In the genomic region with DNA sequence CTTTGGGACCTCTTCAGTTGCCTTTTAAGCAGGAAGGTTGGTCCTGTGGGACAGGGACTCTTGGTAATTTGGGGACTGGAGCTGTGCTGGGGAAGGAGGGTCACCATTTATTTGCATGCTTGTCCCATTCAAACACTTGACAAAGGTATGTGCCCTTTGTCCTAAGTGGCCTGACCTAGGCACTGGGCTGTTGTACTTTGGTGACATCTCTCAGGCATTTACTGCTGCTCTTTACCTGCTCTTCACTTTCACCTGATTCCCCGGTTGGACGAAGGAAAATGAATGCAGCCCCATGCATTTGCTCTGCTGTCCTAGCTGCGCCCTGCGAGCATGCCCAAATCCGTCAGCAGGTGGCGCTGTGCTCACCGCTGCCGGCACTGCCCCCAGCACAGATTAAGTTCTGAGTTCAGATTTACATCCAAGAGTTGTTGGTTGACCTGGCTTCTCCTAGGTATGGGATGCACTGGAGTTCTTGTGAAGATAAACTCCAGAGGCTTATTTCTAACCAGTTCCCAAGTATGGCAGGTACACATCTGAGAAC, we compare ENCODE assay signal across 10 mouse cellular contexts. TPM values are rescaled to one million over a fixed set of nuclear protein-coding genes. Genes with fewer than 3 reads are reported as not detected.
DNase-seq lines count a peak whose midpoint lies in the region; TF ChIP-seq lines count a peak whose summit lies in the region.
"Had no signal": no experiment of that assay in that cellular context is flagged by ENCODE, and none has a peak within 500 bp of the region (broad histone marks: within the 10 kb centered on the region; RNA-seq: fewer than 3 reads in every experiment).

No protein-coding gene starts in this region.

- peak; percentile 86 for TF ChIP-seq CTCF in left cerebral cortex, adult 2 months (IDR thresholded peaks at IDR 0.05)

- DNase-seq in cerebellum, adult 18-20 months, result peak; percentile 35 to 60
- no peak for DNase-seq in cerebellum, adult 9-10 months
- DNase-seq in left cerebral cortex, adult 2 months (ENCODE audit: extremely low spot score in 1 of 2, low spot score in 2 of 2), result peak in 1 of 2 experiments; percentile 56
- no peak for DNase-seq in left cerebral cortex, adult 8-10 months (ENCODE audit: low spot score in 2 of 2)
- peak; percentile 83 for DNase-seq in ZHBTc4 (ENCODE audit: low read depth, low spot score)
- peak; percentile 67 for DNase-seq in heart, postnatal 4 days
- DNase-seq in lung, postnatal 4 days, result peak; percentile 53 to 67
- DNase-seq in thymus, postnatal 0 days (ENCODE audit: low spot score), result peak; percentile 70

- no peak overlapping the region for H3K27ac ChIP-seq in left cerebral cortex, adult 2 months
- H3K27ac ChIP-seq: heart, embryonic 15.5 days; neural tube, embryonic 13.5 days had no signal

- no peak overlapping the region for H3K4me3 ChIP-seq in left cerebral cortex, adult 2 months
- H3K4me3 ChIP-seq: heart, embryonic 15.5 days; neural tube, embryonic 13.5 days had no signal

- intact Hi-C loops in left cerebral cortex, adult 2 months (cut with DNase I), result no loop called here

RNA-seq across cellular contexts. Expression of a gene that starts 28.6 kb away (rescaled TPM):
- total RNA-seq in left cerebral cortex, adult 2 months (2021), result 10 to 100 TPM; 17.3 to 22.0 TPM
- total RNA-seq in left cerebral cortex, adult 8-10 months (2022), result 10 to 100 TPM; 17.6 to 22.3 (median 19.1) TPM
- 10 to 100 TPM; 13.7 to 14.6 TPM for total RNA-seq in heart, postnatal 4 days (2021)
- polyA plus RNA-seq in thymus, postnatal 0 days (2015; fragmentation: Nextera tagmentation; extraction: Ambion mirVana), result 28.0 and 30.8 TPM in 2 replicates

RNA-seq across cellular contexts. Expression of a gene that starts 31.3 kb away (rescaled TPM):
- total RNA-seq in left cerebral cortex, adult 2 months (2021), result 10 to 100 TPM; 38.2 to 38.4 TPM
- total RNA-seq in left cerebral cortex, adult 8-10 months (2022), result 10 to 100 TPM; 28.2 to 33.4 (median 30.8) TPM
- 100 to 1,000 TPM; 170 to 175 TPM for total RNA-seq in heart, postnatal 4 days (2021)
- 1,113 and 1,146 TPM in 2 replicates for polyA plus RNA-seq in thymus, postnatal 0 days (2015; fragmentation: Nextera tagmentation; extraction: Ambion mirVana)

RNA-seq across cellular contexts. Expression of a gene that starts 36.3 kb away (rescaled TPM):
- not detected for total RNA-seq in left cerebral cortex, adult 2 months (2021)
- not detected for total RNA-seq in left cerebral cortex, adult 8-10 months (2022)
- under 1 TPM; 0.32 to 0.45 TPM for total RNA-seq in heart, postnatal 4 days (2021)
- polyA plus RNA-seq in thymus, postnatal 0 days (2015; fragmentation: Nextera tagmentation; extraction: Ambion mirVana), result 0.99 and 1.4 TPM in 2 replicates

RNA-seq across cellular contexts. Expression of a gene that starts 37.1 kb away (rescaled TPM):
- total RNA-seq in left cerebral cortex, adult 2 months (2021), result under 1 TPM; 0.61 to 0.84 TPM
- 1 to 10 TPM in 1 of 4 experiments, under 1 TPM in 3; 0.35 to 1.4 (median 0.64) TPM for total RNA-seq in left cerebral cortex, adult 8-10 months (2022)
- 1 to 10 TPM; 2.2 to 3.5 TPM for total RNA-seq in heart, postnatal 4 days (2021)
- 0.46 and 0.53 TPM in 2 replicates for polyA plus RNA-seq in thymus, postnatal 0 days (2015; fragmentation: Nextera tagmentation; extraction: Ambion mirVana)

Comparison
In these comparisons a context has a peak if more than half of its experiments do, and no peak if none do; other contexts are left out.
1. DNase-seq: peak in cerebellum, adult 18-20 months (2 of 2), ZHBTc4 (single experiment), heart, postnatal 4 days (single experiment), lung, postnatal 4 days (2 of 2) and thymus, postnatal 0 days (single experiment); none in cerebellum, adult 9-10 months (single experiment) and left cerebral cortex, adult 8-10 months (0 of 2).
2. RNA of a gene that starts 31.3 kb away (total RNA-seq): 170 to 175 TPM in heart, postnatal 4 days; 38.2 to 38.4 TPM in left cerebral cortex, adult 2 months and 28.2 to 33.4 TPM in left cerebral cortex, adult 8-10 months; every median in the first group is over 4 times any median in the second.